Mouse (Mus musculus) spleen, adult 2 months (tissue): ENCODE data around the gene Efl1.

Experiments
- CTCF ChIP-seq: fragments of 200-500 bp; IDR thresholded peaks from 2 replicates; pipeline ENCODE4 v1.5.1; 2011; ENCODE audit warnings: mild to moderate bottlenecking, inconsistent platforms; ENCODE audit not compliant: insufficient read depth, insufficient read length, insufficient replicate concordance; ENCODE audit errors: extremely low read depth
- POLR2A ChIP-seq: fragments of 200-500 bp; IDR thresholded peaks from 2 replicates; pipeline ENCODE4 v1.6.1; 2011; ENCODE audit warnings: low read depth, low read length, inconsistent platforms

DNA sequence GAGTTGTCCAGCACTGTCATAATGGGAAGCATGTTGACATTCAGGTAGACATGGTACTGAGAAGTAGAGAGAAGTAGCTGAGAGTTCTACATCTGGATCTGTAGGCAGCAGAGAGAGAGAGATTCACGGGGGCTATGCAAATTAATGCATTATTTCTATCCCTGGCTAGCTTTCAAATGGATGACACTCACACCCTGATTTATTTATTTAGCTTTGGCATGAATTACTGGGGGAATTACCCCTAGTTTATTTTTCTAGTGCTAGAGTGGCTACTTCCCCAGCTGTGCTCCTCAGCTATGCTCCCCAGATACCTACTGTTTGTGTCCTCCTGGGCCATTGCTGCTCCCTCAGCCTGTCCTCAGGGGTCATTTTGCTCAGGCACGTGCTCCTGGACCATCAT, 144.2 kb downstream of the Efl1 start:
- TF ChIP-seq POLR2A, result no peak
- TF ChIP-seq CTCF, result no peak
